Mouse (Mus musculus) activated CD4-positive, CD25-positive, alpha-beta regulatory T cell, adult 9 weeks (primary cell): ENCODE measurements around the gene Blvrb. TPM values are rescaled to one million over a fixed set of nuclear protein-coding genes. Genes with fewer than 3 reads are reported as not detected.

ENCODE experiments used
- polyA plus RNA-seq: library from polyadenylated mRNA; unstranded; fragments of 100-300 nt; shearing (Covaris generic); gene quantifications from one replicate; pipeline ENCODE4 v1.2.1, GENCODE M21; 2017

The Blvrb gene
- polyA plus RNA-seq: 20.1 TPM

DNA sequence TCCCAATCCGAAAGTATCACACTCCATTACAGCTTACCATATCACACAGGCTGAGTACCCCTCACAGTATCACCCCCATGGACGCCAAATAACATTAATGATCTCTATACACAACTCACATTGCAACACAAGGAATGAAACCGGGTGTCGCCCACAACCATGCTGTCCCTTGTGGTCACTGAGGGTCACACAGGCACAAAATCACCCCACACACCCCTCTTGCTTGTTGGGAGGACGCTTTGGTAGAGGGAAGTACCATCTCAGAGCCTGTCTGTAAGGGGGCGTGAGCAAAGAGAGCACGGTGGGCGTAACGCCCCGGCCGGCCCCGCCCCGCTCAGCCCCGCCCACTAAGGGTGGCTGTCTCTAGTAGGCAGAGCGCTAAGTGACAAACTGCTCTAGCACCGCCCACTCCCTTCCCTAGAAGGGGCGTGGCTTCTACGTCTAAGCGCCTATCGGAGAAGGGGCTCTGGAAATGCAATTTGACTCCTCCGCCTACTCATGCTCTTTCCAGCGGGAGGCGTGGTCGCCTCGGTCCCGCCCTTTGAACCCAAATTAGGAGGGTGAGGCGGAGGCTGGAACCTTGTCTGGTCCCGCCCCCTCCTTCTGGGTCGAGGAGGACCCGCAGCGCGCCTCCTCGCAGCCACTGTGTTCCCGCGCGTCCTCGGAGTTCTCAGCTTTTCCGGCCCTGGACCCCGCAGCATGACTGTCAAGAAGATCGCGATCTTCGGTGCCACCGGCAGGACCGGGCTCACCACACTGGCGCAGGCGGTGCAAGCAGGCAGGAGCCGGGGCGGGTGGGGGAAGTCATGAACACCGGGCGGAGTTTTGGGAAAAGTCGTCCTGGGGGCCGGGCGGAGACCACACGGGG, at the start of gene Blvrb, which contains the start of gene Sptbn4:
Blvrb (plus strand) TSS at position 560 of the 868 bp plus-strand sequence.
Sptbn4 (minus strand) TSS at position 268 of the 868 bp plus-strand sequence.

DNA sequence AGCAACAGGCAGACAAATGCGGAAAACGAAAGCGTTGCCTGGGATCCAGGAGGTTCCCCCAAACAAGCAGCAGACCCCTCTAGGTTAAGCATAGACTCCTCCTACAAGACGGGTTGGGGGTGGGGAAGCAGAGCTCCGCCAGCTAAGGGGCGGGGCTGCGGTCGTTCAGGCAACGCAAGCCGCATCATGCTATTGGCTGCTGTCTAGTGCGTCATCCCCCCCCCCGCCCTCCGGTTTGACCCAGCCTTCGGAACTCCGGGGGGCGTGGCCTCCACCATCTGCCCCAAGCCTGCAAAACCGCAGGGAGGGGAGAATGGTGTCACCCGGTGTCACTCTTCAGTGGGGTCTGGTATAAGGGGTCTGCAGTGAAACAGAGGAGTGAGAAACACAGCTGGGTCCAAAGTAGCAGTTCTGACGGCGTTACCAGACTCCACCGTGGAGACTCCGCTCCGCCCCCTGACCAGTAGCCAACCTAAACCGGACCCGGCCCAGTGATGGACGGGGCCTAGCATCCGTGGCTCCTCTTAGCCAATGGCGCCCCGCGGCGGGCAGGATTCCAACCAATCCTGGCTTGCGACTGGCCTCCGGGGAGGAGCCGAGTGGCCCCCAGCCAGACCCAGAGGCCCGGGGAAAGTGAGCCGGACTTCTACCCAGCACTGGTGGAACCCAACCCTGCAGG, 25.5 kb downstream of the Blvrb start, which contains the start of gene Sertad3:
Sertad3 (plus strand) TSS at position 613 of the 679 bp plus-strand sequence.

GRCm38 (mm10) chr7:27486770-27487697, 39.3 kb downstream of the Blvrb start, which contains the start of gene Sertad1:
Sertad1 (plus strand) TSS chr7:27486910.

GRCm38 (mm10) chr7:27499036-27499435, 51.3 kb downstream of the Blvrb start, which contains the start of gene Prx:
Prx (plus strand) TSS chr7:27499324.

Other genes starting within 250 kb of the Blvrb start
- 4.7 TPM for gene Itpkc, start 219.3 kb upstream of the Blvrb start, polyA plus RNA-seq
- 29.8 TPM for gene Coq8b, start 215.0 kb upstream of the Blvrb start, polyA plus RNA-seq
- 0.83 TPM for gene Numbl, start 189.5 kb upstream of the Blvrb start, polyA plus RNA-seq
- gene Ltbp4, start 110.3 kb upstream of the Blvrb start, polyA plus RNA-seq: 0.82 TPM
- 105 TPM for gene Shkbp1, start 92.0 kb upstream of the Blvrb start, polyA plus RNA-seq
- 0.61 TPM for gene Gm20479, start 90.6 kb upstream of the Blvrb start, polyA plus RNA-seq
- gene Sptbn4, start 292 bp upstream of the Blvrb start, polyA plus RNA-seq: 0.21 TPM
- 57.3 TPM for gene Sertad3, start 25.8 kb downstream of the Blvrb start, polyA plus RNA-seq
- gene Sertad1, start 38.9 kb downstream of the Blvrb start, polyA plus RNA-seq: 77.0 TPM
- gene Prx, start 51.3 kb downstream of the Blvrb start, polyA plus RNA-seq: 0.56 TPM
- gene Hipk4, start 75.3 kb downstream of the Blvrb start, polyA plus RNA-seq: not detected
- gene Pld3, start 105.2 kb downstream of the Blvrb start, polyA plus RNA-seq: 198 TPM
- 28.0 TPM for gene 2310022A10Rik, start 105.3 kb downstream of the Blvrb start, polyA plus RNA-seq
- gene Akt2, start 143.6 kb downstream of the Blvrb start, polyA plus RNA-seq: 106 TPM
- gene Ttc9b, start 205.9 kb downstream of the Blvrb start, polyA plus RNA-seq: not detected
- 0.62 TPM for gene Map3k10, start 226.6 kb downstream of the Blvrb start, polyA plus RNA-seq
- 4.4 TPM for gene Zfp607b, start 241.4 kb downstream of the Blvrb start, polyA plus RNA-seq